Mouse (Mus musculus) midbrain, embryonic 16.5 days (tissue): ENCODE measurements around the gene BC017158. TPM values are rescaled to one million over a fixed set of nuclear protein-coding genes. Genes with fewer than 3 reads are reported as not detected.
A peak's percentile ranks its signal among the peaks of the same experiment; 100 is the strongest.

Experiments
- ATAC-seq: fragments of 200-750 bp; cut with Nextera tagmentation; 2 replicates; pipeline ENCODE4 v1.8.0; 2017; ENCODE audit warnings: moderate TSS enrichment
- H3K27ac ChIP-seq: fragments of 300-500 bp; sonication (generic); 2 replicates; pipeline ENCODE4 v1.5.1; 2014; ENCODE audit warnings: mild to moderate bottlenecking, low read length, mixed read lengths
- H3K27me3 ChIP-seq: fragments of 300-500 bp; sonication (generic); 2 replicates; pipeline ENCODE4 v1.6.1; 2014; ENCODE audit warnings: low read depth, low read length, mixed read lengths; ENCODE audit not compliant: control insufficient read depth, insufficient read depth
- H3K36me3 ChIP-seq: fragments of 300-500 bp; sonication (generic); 2 replicates; pipeline ENCODE4 v1.6.1; 2014; ENCODE audit warnings: mild to moderate bottlenecking, low read length, moderate library complexity, mixed read lengths; ENCODE audit not compliant: control insufficient read depth, insufficient read depth
- H3K4me1 ChIP-seq: fragments of 300-500 bp; sonication (generic); 2 replicates; pipeline ENCODE4 v1.6.1; 2014; ENCODE audit warnings: mild to moderate bottlenecking, low read length, mixed read lengths; ENCODE audit not compliant: control insufficient read depth, insufficient read depth
- H3K4me2 ChIP-seq: fragments of 300-500 bp; sonication (generic); 2 replicates; pipeline ENCODE4 v1.6.1; 2014; ENCODE audit warnings: mild to moderate bottlenecking, low read length, mixed read lengths
- H3K4me3 ChIP-seq: fragments of 300-500 bp; sonication (generic); 2 replicates; pipeline ENCODE4 v1.5.1; 2014; ENCODE audit warnings: low read depth, mild to moderate bottlenecking, low read length, moderate library complexity, mixed read lengths
- H3K9ac ChIP-seq: fragments of 300-500 bp; sonication (generic); 2 replicates; pipeline ENCODE4 v1.6.1; 2014; ENCODE audit warnings: low read depth, low read length, mixed read lengths
- H3K9me3 ChIP-seq: fragments of 300-500 bp; sonication (generic); replicated peaks from 2 replicates; pipeline ENCODE4 v1.6.1; 2014; ENCODE audit warnings: mild to moderate bottlenecking, low read length, mixed read lengths; ENCODE audit not compliant: control insufficient read depth, poor library complexity, severe bottlenecking
- WGBS: fragments of 180-500 bp; shearing (Covaris S2); extraction: QIAGEN DNeasy Blood & Tissue Kit; methylation state at CpG from one replicate; pipeline ENCODE4 v1.1.7; 2014; 5-methylcytosine and 5-hydroxymethylcytosine counted together
- microRNA-seq: library from miRNA; unstranded; fragments of <30 nt; microRNA quantifications from one replicate; pipeline ENCODE4, GENCODE M21; 2017
- polyA plus RNA-seq: library from polyadenylated mRNA; unstranded; fragments of >200 nt; fragmentation: Nextera tagmentation; extraction: Ambion mirVana; gene quantifications from 2 replicates; pipeline ENCODE4 v1.2.1, GENCODE M21; 2015

The BC017158 gene
- polyA plus RNA-seq, 1 experiment from 2014 or later, result 25.9 TPM

- 23% methylated on average over 37 of the region's 37 CpGs for WGBS
- peak; percentile 14; the same call in 1 of the 2 replicates for ATAC-seq
These were observed 60.9 kb downstream of the BC017158 start, which contains the start of gene Armc5 for GRCm38 (mm10) chr7:128236856-128237592. TSS of gene Armc5 (plus strand) at chr7:128237342.

GRCm38 (mm10) chr7:128236426-128236825 lies 61.5 kb downstream of the BC017158 start:
- no peak for ATAC-seq
- H3K4me1 ChIP-seq, result peaks cover 13% of the 10 kb centered on the region
- 95% methylated on average over 13 of the region's 13 CpGs for WGBS
- H3K27me3 ChIP-seq, result no peaks in the 10 kb centered on the region
- H3K4me3 ChIP-seq, result no peak overlapping the region
- H3K36me3 ChIP-seq, result peaks cover 6% of the 10 kb centered on the region; the same call in 1 of the 2 replicates
- H3K9ac ChIP-seq, result no peak overlapping the region; the same call in 1 of the 2 replicates
- H3K4me2 ChIP-seq, result no peak overlapping the region
- H3K27ac ChIP-seq, result peak overlapping the region; percentile 99
- H3K9me3 ChIP-seq, result no peaks in the 10 kb centered on the region

More at GRCm38 (mm10) chr7:128236856-128237592, 60.9 kb downstream of the BC017158 start, which contains the start of gene Armc5:
- peak within 1 kb of the TSS; percentile 99 for H3K27ac ChIP-seq
- peaks cover 13% of the 10 kb centered on the region for H3K4me1 ChIP-seq
- H3K4me3 ChIP-seq, result peak within 1 kb of the TSS; percentile 48
- peak within 1 kb of the TSS; percentile 86 for H3K9ac ChIP-seq
- H3K9me3 ChIP-seq, result no peaks in the 10 kb centered on the region
- no peaks in the 10 kb centered on the region for H3K27me3 ChIP-seq
- H3K4me2 ChIP-seq, result peak within 1 kb of the TSS; percentile 72
- H3K36me3 ChIP-seq, result peaks cover 6% of the 10 kb centered on the region; the same call in 1 of the 2 replicates

GRCm38 (mm10) chr7:128235481-128235880 lies 62.5 kb downstream of the BC017158 start:
- Histone ChIP-seq H3K9me3 (no peaks in the 10 kb centered on the region), H3K36me3 (peaks cover 4% of the 10 kb centered on the region; the same call in 1 of the 2 replicates), H3K4me1 (peaks cover 13% of the 10 kb centered on the region), H3K27me3 (no peaks in the 10 kb centered on the region), H3K27ac (no peak overlapping the region), H3K9ac (no peak overlapping the region), H3K4me3 (no peak overlapping the region), H3K4me2 (no peak overlapping the region)
- 86% methylated on average over 1 of the region's 1 CpGs for WGBS
- no peak for ATAC-seq

GRCm38 (mm10) chr7:128234796-128235195 lies 63.2 kb downstream of the BC017158 start:
- no peak overlapping the region for H3K27ac ChIP-seq
- H3K9ac ChIP-seq, result no peak overlapping the region
- no peak overlapping the region for H3K4me3 ChIP-seq
- ATAC-seq, result no peak
- no peaks in the 10 kb centered on the region for H3K27me3 ChIP-seq
- H3K4me1 ChIP-seq, result peaks cover 13% of the 10 kb centered on the region
- no peaks in the 10 kb centered on the region for H3K36me3 ChIP-seq
- 84% methylated on average over 2 of the region's 2 CpGs for WGBS
- no peaks in the 10 kb centered on the region for H3K9me3 ChIP-seq
- no peak overlapping the region for H3K4me2 ChIP-seq

GRCm38 (mm10) chr7:128231741-128232140 lies 66.2 kb downstream of the BC017158 start:
- H3K36me3 ChIP-seq, result no peaks in the 10 kb centered on the region
- no peaks in the 10 kb centered on the region for H3K27me3 ChIP-seq
- H3K4me3 ChIP-seq, result no peak overlapping the region
- no peak overlapping the region for H3K27ac ChIP-seq
- WGBS, result 50% methylated on average over 8 of the region's 8 CpGs
- H3K4me1 ChIP-seq, result peaks cover 1% of the 10 kb centered on the region; the same call in 1 of the 2 replicates
- H3K4me2 ChIP-seq, result no peak overlapping the region
- no peak overlapping the region for H3K9ac ChIP-seq
- no peak for ATAC-seq
- no peaks in the 10 kb centered on the region for H3K9me3 ChIP-seq

Small RNA genes within 50 kb of the gene (microRNA-seq; reads per million reads assigned to microRNA genes)
- gene Mir3103, result 1.0 reads per million

Other genes with a start within 250 kb of the BC017158 start
- gene Itgam, start 235.5 kb downstream of the BC017158 start, polyA plus RNA-seq, result 0.83 and 0.90 TPM in 2 replicates
- gene Gm49368, start 235.5 kb downstream of the BC017158 start, polyA plus RNA-seq, result not detected in 2 replicates
- 0.09 and 0.21 TPM in 2 replicates for gene Itgax, start 168.6 kb downstream of the BC017158 start, polyA plus RNA-seq
- gene Itgad, start 143.8 kb downstream of the BC017158 start, polyA plus RNA-seq, result not detected in 2 replicates
- gene Cox6a2, start 91.8 kb downstream of the BC017158 start, polyA plus RNA-seq, result 0.38 TPM in 1 of 2 replicates, not detected in the other
- gene Armc5, start 60.8 kb downstream of the BC017158 start, polyA plus RNA-seq, result 12.4 and 12.7 TPM in 2 replicates
- gene 9130023H24Rik, start 60.1 kb downstream of the BC017158 start, polyA plus RNA-seq, result 6.8 and 7.7 TPM in 2 replicates
- 22.0 and 23.3 TPM in 2 replicates for gene Tgfb1i1, start 51.4 kb downstream of the BC017158 start, polyA plus RNA-seq
- not detected in 2 replicates for gene Slc5a2, start 32.5 kb downstream of the BC017158 start, polyA plus RNA-seq
- gene Rgs10, start 120.6 kb upstream of the BC017158 start, polyA plus RNA-seq, result 58.4 and 68.6 TPM in 2 replicates
- 29.5 and 33.7 TPM in 2 replicates for gene Tial1, start 163.5 kb upstream of the BC017158 start, polyA plus RNA-seq
- 1.9 and 2.8 TPM in 2 replicates for gene Bag3, start 225.4 kb upstream of the BC017158 start, polyA plus RNA-seq